Mouse (Mus musculus) right cerebral cortex, postnatal 4 days (tissue): ENCODE measurements around the gene Thada.

Experiments used
- DNase-seq: peaks from one replicate; pipeline ENCODE4 v3.0.0-alpha.2; 2022

Gene Thada

DNA sequence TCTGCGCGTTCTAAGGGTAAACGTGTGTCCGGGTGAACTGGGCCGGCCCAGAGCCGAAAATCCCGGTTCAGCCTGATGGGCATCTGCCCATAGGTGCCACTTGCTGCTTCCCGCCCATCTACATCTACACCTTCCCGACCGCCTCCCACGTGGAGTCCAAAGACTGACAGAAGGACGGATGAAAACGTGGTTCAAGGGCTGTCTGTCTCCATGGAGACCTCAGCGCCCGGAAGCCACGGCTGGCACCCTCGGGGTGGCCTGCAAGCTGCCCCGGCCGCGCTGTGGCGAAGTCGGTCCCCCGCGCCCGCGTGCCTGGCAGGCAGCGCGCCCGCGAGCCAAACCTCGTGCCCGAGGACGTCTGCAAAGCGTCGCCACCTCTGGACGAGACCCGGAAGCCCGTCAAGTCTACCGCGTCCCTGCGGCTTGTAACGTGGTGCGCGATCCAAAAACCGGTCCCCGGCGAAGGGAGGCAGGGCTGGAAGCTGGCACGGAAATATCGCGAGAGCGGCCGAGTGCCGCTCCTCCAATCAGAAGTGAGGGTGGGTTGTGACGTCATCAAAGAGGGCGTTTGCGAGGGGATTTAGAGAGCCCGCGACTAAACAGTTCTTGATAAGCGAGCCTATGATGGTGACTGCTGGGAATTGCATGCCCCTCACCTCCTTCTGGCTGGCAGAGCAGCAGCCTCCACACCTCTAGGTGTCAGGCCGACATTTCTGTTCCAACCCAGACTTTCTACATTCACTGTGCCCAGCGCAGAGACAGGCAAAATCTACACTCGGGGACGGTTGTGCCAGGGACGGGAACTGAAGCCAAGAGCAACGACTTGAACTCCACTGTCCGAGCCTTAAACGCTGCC lies at the start of gene Thada:
Gene Thada, minus strand, starts transcription at position 453 of the 856 bp plus-strand sequence.
- DNase-seq = peak; percentile 96

DNA sequence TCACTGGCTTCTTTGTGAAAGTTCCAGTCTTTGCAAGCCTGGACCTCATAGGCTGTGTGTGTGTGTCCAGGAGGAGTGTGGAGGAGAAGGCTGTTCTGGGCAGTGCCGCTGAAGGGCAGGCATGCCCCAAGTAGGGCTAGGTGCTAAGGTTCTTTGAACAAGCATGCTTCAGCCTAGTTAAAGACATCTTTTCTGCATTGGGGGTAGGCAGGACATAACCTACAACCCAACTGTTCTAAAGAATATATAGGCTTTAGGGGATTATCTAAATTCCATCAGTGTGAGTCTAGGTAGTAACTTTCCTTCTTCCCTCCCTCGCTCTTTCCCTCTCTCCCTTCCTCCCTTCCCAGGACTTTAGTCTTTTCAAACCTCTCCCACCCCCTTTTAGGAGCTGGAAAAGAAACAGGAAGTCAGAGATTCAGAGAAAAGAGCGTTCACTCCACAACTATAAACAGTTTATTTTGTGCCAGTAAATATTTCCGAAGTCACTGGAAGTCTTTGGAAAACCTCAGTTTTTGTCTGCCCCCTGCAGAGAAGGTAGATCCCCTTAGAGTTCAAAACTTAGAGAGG lies 46.6 kb upstream of the Thada start:
- DNase-seq = no peak

DNA sequence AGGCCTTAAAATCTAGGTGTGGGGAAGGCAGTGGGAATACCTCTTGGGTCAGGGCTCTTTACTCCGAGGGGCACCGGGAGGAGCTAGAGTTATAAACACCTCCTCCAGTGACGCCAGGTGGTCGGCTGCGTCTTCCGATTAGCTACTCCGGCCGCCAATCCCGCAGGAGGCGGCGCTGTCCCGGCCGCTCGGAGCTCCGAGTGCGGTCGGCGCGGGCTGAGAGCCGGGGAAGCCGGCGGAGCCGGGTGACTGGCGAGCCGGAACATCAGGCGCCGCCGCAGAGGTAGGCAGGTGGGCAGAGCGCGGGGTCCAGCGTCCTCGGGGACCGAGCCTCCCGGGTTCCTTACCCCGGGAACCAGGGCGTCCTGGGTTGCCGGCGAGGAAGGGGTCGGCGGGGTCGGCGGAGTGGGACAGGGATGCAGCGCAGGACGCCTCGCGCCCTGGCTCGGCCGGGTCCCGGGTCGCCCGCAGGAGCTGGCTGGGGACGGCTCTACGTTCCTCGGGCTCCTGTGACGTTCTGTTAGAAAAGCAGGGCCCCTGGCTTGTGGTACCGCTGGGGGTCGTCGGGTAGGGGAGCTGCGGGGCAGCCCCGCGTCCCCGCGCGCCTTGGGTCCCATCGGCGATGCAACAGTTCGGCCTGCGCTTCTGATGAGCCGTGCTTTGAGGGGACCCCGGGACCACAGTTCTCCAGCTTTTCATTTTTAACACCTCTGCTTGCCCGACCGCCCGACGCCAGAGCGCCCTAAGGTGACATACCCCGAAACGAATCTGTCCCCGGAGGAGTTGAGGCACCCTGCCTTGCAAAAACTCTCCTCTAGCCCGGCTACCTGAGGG lies 45.9 kb upstream of the Thada start, which contains the start of gene Plekhh2:
Gene Plekhh2, plus strand, starts transcription at position 214 of the 834 bp plus-strand sequence.
- peak; percentile 81 for DNase-seq

DNA sequence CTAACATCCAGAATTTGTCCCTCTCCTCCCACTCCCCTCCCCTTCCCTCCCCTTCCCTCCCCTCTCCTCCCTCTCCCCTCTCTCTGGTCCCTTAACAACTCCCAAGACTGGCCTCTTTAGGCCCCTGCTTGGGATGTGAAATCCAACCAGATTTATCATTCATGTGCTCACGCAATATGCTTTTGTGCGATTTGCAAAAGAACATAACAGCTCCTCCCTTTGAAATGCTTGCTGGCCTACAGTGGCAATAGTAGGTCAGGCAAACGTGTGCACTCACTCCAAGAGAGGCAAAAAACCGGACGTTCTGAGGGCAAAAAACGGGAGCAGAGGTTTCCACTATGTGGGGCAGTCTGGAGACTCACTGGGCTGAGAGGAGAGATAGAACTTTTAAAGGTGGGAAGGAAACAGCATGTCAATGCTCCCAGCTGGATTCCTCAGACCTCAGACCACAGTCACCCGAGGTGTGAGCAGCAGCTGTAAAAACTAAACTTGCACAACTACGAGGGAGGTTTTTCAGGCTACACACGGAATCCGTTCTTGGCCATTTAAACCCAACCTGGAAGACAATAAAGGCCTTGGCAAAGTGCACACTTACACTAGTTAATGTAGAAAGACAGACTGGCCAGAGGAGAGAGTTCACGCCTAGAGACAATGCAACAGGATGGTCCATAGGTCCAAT lies 45.1 kb upstream of the Thada start:
- no peak for DNase-seq

DNA sequence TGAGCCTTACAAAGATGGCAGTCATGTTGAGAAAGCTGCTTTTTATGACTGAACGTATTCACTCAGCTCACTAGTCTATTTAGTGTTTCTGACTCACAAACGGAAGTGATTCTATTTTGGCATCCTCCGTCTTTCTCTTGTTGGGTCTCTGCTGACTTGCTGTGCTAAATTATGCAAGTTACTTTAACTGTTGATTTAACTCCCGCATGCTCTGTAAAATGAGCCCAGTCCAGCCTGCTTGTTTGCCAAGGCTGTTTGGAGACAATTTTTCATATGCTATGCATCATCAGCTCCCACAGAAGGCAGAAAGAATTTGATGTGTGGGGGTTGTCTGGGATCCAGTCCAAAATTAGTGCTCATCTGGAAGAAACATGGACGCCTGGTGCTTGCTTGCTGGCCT lies 44.4 kb upstream of the Thada start:
- DNase-seq = no peak

DNA sequence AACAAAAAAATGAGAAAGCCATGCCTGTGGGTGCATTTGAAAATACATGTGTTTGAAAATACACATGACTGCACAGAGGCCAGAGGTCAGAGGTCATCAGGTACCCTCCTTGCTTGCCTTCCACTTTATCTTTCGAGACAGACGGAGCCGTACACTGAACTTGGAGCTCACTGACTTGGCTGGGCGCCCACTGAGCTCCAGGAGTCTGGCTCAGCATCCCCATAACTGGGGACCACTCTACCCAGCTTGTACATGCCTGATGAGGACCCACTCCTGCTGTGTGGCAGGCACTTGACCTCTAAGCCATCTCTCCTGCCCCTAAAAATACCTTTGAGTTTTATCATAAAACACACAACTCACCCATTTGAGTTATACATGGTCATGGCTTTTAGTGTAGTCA lies 43.2 kb upstream of the Thada start:
- peak; percentile 28 for DNase-seq

DNA sequence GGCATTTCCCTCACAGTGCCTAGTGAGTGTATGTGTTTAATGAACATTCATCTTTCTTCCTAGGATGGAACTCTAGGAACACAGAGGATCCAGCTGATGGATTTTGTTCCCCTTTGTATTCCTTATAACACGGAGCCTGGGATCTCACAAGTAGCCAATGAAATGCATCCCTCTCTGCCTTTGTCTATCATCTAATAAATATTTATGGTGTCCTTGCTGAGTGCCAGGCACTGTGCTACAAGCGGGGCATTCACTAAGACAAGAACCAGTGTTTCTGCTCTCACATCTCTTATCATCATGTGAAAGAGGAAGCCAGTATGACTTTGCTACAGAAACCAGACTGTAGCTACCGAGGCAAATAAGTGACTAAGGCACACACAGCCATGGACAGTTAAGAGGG lies 42.7 kb upstream of the Thada start:
- DNase-seq = no peak

DNA sequence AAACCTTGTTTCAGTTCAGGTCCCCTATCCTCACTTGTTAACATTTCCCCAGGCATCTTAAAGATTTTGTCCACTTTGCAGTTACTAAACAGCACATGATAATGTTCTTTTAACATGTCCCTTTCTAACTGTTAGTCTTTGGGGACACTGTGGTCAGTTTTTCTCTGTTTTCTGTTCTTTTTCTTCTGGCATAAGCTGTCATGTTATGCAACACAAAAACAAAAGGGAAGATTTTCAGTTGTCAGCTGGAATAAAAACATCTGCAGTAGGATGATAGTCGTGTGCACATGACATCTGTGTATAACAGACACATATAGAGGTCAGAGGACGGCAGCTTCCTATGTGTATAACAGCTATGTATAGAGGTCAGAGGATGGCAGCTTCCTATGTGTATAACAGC lies 39.9 kb upstream of the Thada start:
- no peak for DNase-seq

DNA sequence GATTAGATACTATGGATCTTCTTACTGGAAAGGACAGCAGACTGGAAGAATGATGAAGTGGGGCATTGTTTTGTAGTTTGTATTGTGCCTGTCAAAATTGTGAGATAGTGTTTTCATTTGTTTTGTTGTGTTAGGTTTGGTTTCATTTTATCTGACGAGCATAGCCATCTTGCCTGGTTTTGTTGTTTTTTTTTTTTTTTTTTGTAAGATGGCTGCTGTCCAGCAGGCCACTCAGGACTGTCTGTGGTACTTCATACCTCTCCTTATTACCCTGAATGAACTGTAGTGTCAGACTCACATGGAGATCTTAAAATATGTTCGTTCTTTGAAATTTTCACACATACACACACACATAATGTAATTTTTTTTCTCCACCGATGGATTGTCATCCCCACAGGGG lies 36.3 kb upstream of the Thada start:
- no peak for DNase-seq

DNA sequence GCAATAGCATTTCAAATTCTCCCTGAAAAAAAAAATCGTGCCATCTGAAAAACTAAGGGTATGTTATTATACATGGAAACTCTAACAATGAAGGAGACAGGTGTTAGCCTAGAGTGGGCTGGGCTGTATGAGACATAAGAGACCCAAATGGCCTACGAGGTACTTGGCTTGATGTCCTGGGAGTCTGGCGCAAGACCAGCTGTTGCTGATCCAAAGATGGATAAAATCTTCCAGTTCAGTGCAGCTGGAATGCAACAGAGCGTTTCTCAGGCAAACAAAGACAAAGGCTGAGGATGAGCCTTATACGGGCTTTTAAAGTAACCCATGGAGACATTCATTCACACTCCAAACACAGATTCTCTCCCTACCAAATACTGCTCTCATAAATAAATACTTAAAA lies 32.6 kb upstream of the Thada start:
- DNase-seq = no peak

DNA sequence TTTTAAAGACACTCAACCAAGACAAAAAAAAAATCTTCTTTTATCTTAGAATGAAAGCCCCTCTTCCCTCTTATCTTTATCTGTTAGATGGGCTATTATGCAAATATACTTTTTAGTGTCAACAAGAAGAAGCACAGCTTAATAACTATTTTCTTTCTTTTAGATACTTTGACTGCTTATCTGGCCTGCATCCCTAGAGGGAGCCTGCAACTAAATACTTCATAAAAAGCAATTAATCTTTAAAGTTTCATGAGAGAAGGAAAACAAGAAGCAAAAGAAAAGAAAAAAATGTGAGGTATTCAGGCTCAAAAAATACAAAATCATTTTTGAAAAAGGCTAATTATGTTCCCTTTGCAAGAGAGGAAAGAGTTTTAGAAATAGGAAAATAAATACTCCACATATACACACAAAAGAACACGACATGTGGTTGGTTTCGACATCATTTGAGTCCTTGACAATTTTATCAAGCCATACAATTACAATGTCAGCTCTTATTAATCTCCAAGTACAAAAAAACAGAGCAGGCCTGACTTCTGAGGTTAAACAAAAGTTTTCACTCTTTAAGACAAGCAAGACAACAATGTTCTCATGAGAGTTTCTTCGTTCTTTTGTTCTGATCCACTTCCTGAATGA lies 32.1 kb upstream of the Thada start:
- no peak for DNase-seq

DNA sequence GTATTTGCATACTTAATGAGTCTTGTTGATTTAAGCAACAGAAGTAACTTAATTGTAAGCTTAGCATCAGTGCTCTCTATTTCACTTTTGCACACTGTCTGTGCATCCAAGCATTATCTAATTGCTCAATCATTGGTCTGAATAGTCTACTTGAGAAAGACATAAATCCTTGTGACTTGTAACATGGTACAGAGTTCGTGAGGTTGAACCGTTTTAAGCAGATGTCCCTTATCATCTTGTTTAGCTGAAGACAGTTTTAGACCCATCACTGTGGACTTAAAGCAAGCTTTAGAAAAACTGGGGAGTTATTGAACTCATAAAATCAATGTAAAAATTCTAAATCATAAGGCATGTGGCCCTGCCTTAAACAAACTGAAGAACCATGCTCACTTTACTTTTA lies 31.6 kb upstream of the Thada start:
- no peak for DNase-seq

DNA sequence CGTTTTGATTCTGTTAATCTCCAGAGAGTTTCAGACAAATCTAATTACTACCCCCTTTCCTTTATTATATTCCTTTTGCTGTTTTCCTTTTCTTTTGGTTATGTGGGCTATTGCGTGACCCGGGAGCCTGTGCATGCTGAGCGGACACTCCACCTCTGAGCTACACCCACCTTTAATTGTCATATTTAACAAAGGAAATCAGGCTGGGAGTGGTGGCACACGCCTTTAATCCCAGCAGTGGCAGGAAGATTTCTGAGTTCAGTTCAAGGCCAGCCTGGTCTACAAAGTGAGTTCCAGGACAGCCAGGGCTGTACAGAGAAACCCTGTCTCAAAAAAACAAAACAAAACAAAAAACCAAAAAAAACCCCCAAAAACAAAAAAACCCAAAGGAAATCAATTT lies 31.0 kb upstream of the Thada start:
- no peak for DNase-seq

DNA sequence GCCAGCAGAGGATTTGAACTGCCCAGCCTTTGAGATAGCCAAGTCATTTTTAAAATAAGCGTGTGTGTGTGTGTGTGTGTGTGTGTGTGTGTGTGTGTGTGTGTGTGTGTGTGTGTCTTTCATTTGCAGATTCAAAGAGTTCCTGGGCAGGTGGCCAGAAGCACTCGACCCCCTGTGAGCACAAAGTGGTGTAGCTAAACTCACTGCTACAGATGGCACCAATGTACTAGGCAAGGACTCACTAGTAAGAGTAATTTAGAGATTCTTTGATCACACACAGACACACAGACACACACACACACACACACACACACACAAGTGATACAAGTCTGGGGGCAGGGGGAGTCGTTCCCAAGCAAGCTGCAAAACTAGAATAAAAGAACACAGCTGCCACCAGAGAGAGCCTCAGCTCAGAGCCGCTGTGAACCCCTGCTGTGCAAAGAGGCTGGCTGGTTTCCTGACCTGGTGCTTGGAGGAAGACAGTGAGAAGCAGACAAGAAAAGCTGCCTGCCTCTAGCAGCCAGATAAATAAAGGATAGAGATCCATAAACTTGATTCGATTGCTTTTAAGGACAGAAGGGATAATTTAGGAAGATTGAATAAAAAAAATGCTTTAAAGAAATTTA lies 26.4 kb upstream of the Thada start:
- peak; percentile 35 for DNase-seq

DNA sequence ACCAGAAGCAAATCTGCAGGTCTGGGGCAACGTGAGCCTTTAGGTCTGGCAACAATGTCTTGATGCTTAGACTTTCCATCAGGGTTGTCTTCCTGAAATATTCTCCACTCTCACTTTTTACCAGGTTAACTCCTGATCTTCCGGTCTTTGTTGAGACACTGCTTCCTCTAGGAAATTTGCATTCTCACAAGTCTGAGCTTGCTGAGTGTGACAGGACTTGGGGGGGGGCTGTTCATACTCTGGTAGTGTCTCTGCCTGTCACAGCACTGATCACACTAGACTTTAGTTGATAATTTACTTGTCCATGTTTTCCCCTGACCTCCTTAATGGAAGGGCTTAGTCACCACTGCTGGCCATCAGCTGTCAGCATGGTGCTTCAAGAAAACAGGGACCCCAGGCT lies 21.4 kb upstream of the Thada start:
- DNase-seq = no peak

DNA sequence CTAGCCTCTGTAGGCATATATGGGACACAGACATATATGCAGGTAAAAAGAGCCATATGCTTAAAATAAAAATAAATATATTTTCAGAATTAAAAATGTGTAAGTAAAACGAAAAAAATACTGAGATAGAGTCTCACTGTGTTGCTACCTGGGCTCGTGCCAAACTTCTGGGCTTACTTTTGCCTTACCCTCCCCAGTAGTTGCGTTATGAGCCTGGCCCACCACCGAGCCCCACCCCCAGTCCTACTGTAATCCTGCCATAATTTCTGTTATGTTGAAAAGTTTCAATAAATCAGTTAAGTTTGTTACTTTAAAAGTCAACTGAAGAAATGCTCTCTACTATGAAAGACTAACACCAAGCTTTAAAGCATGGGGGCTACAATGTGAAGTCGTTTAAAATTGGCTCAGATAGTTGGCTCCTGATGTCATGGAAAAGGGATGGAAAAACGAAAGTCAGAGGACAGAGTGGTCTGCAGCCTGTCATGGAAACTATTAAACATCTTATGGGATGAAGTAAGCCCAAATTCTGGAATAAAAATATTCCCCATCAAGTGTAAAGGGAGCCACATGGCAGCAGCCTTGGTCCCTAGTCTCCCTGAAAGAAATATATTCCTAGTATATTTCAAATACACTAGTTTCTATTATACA lies 17.8 kb upstream of the Thada start:
- DNase-seq = no peak

DNA sequence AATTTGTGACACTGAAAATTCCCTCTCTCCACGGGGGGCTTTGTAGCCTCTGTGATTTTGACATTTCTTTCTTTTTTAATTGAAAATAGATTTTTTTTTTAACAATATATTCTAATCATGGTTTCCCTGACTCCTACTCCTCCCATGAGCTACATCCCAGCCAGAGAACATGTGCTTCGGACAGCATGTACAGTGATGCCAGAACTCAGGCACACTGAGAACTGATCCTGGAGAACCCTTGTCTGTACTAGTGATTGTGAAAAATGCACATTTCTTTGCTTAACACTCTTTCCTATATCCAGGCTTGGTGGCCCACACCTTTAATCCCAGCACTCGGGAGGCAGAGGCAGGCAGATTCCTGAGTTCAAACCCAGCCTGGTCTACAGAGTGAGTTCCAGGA lies 16.8 kb upstream of the Thada start:
- DNase-seq = no peak

DNA sequence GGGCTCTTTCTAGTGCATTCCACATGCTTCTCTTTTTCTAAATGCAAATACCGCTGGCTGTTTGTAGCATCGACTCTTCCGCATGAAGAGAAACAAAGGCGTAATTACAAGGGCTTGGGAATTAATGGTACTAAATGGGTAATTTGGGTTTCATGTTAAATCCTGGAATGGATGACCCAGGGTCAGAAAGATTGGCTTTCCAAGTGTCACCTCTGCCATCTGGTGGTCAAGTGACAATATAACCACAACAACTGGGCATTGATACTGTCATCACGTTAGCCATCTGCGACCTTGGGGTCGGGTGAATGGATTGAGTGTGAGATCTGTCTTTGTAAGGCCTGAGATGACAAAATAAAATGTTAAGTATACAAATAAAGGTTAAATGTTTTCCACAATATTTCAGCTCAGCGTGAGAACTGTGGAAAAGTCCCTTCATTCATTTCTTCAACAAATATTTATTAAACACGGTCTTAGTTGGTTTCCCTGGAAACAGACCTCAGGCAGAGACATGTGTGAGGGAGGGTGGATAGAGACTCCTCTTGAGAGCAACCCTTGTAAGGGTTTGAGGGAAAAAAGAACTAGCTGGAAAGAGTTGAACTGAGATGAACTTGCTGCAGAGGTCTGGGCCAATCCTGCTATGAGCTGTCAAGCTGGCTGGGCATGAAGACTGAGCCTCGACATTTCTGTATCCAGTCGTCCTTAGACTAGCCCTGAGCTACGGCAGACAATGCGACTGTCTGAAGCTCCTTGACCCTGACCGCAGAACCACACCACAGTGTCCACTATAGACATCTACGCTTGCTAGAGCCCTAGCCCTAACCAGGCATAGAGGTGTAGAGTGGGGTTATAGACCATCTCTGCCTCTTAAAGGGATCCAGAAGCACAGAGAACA lies 14.7 kb upstream of the Thada start:
- no peak for DNase-seq

DNA sequence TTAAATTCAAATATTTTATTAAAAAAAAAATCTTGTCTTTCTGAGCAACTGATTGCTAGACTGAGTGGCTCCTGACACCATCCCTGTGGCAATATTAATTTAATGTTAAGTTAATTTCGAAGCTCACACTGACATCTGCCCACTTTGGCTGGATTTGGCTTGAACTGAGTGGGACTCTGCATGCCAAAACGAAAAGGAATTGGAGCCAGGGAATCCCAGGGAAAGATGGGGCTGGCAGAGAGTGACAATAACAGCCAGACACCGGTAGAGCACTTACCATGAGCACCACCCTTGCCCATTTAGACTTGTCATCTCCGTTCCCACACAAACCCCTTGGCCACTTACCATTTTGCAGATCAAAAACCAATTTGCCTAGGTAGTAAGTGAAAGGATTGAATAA lies 12.3 kb upstream of the Thada start:
- DNase-seq = no peak

DNA sequence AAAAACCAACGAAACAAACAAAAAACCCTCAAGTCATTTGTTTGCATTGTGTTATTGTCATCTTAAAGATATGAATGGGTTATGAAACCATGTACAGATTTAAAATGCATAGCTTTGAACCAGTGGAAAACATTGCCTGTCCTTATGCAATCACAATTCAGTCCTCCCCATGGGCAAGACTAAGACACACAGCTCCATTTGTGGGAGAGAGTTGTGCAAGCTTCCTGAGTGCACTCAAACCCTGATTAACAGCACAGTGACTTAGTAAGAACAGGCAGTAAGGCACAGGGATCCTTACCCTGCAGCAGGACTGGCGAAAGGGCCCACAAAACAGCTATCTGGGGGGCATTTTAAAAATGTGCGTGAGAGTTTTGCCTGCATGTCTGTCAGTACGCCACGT lies 11.2 kb upstream of the Thada start:
- no peak for DNase-seq

DNA sequence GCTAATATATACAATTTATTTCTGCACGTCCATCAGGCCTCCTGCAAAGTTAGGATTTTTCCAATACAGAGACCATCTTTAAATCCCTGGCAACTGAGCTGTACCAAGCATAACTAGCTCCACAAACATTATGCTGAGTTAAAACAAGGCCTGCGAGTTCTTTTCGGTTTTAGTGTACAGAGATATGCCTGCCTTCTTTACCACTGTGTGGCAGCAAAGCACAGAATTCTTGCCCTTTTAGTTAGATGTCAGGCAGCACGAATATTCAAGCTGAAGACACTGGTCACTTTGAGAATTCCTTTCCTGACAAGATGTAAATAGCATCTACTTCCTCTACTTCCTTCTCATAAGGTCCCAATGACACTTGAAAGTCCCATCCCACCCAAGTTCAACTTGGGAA lies 8.3 kb upstream of the Thada start:
- DNase-seq = no peak
